Mouse (Mus musculus) CH12.LX (cell line): Measurements from ENCODE around the gene Sik3. TPM values are rescaled to one million over a fixed set of nuclear protein-coding genes. Genes with fewer than 3 reads are reported as not detected.

Experiments used
- DNase-seq: peaks from one replicate; pipeline ENCODE4 v3.0.0-alpha.2; 2013; ENCODE audit errors: extremely low read depth
- H3K27ac ChIP-seq: 2 replicates; pipeline ENCODE4 v1.5.1; 2012; ENCODE audit warnings: low read depth, mild to moderate bottlenecking, control low read depth, moderate library complexity; ENCODE audit not compliant: insufficient read depth
- H3K27me3 ChIP-seq: replicated peaks from 2 replicates; pipeline ENCODE3; 2012; ENCODE audit warnings: inconsistent platforms
- H3K36me3 ChIP-seq, 2 experiments: replicated peaks in 1 of 2; 2 replicates each; pipeline versions ENCODE3 to v1.6.1; 2012; ENCODE audit warnings: inconsistent platforms in 1 of 2, low read length in 1 of 2, mild to moderate bottlenecking in 1 of 2, mixed read lengths in 1 of 2, moderate library complexity in 1 of 2; ENCODE audit not compliant: control insufficient read depth in 1 of 2, insufficient read depth in 1 of 2
- H3K4me1 ChIP-seq, 2 experiments: 2 replicates each; pipeline ENCODE4 v1.6.1; 2012; ENCODE audit warnings: inconsistent platforms in 1 of 2, moderate library complexity in 1 of 2; ENCODE audit not compliant: insufficient read depth in 2 of 2, control insufficient read depth in 1 of 2
- H3K4me2 ChIP-seq: 2 replicates; pipeline ENCODE4 v1.6.1; 2012; ENCODE audit warnings: low read depth, mild to moderate bottlenecking, control low read depth; ENCODE audit not compliant: poor library complexity, insufficient read depth, severe bottlenecking
- H3K4me3 ChIP-seq, 3 experiments: fragments of 150-350 bp in 1 of 3; sonication (generic) in 1 of 3; replicated peaks in 1 of 3; 2 replicates each; pipeline versions ENCODE3 to v1.5.1; 2011 to 2012; ENCODE audit warnings: low read depth in 2 of 3, low read length in 2 of 3, mild to moderate bottlenecking in 2 of 3, moderate library complexity in 2 of 3, control low read depth in 1 of 3, improper control_type of control experiment in 1 of 3, inconsistent platforms in 1 of 3, mixed read lengths in 1 of 3; ENCODE audit not compliant: poor library complexity in 1 of 3
- H3K79me2 ChIP-seq: replicated peaks from 2 replicates; pipeline ENCODE4 v1.6.1; 2012; ENCODE audit warnings: mild to moderate bottlenecking, moderate library complexity; ENCODE audit not compliant: control insufficient read depth, poor library complexity, insufficient read depth, severe bottlenecking; ENCODE audit errors: extremely low read depth
- H3K9ac ChIP-seq: 2 replicates; pipeline ENCODE4 v1.6.1; 2012; ENCODE audit warnings: low read depth, mild to moderate bottlenecking, control low read depth, moderate library complexity; ENCODE audit not compliant: insufficient read depth
- H3K9me3 ChIP-seq: replicated peaks from 2 replicates; pipeline ENCODE3; 2012; ENCODE audit warnings: low read length, inconsistent platforms, mixed read lengths
- CHD1 ChIP-seq: IDR thresholded peaks from 2 replicates; pipeline ENCODE4 v1.6.1; 2012; ENCODE audit warnings: low read depth, low read length, improper control_type of control experiment, inconsistent platforms
- CHD2 ChIP-seq: IDR thresholded peaks from 2 replicates; pipeline ENCODE4 v1.6.1; 2011; ENCODE audit warnings: low read length, improper control_type of control experiment
- E2F4 ChIP-seq: IDR thresholded peaks from 2 replicates; pipeline ENCODE4 v1.6.1; 2011; ENCODE audit warnings: low read depth, low read length, improper control_type of control experiment; ENCODE audit not compliant: insufficient replicate concordance
- ELF1 ChIP-seq: IDR thresholded peaks from 2 replicates; pipeline ENCODE4 v1.6.1; 2014; ENCODE audit warnings: low read depth, mild to moderate bottlenecking, inconsistent platforms, low read length, improper control_type of control experiment
- ETS1 ChIP-seq: conservative IDR thresholded peaks from 2 replicates; pipeline ENCODE4 v1.6.1; 2012; ENCODE audit warnings: low read depth, mild to moderate bottlenecking, inconsistent platforms, low read length, improper control_type of control experiment, moderate library complexity
- GABPA ChIP-seq: IDR thresholded peaks from 2 replicates; pipeline ENCODE4 v1.6.1; 2012; ENCODE audit warnings: low read depth, low read length, improper control_type of control experiment, inconsistent platforms; ENCODE audit not compliant: insufficient replicate concordance
- HCFC1 ChIP-seq: IDR thresholded peaks from 2 replicates; pipeline ENCODE4 v1.6.1; 2012; ENCODE audit warnings: low read depth, mild to moderate bottlenecking, inconsistent platforms, low read length, improper control_type of control experiment
- JUN ChIP-seq: IDR thresholded peaks from 2 replicates; pipeline ENCODE4 v1.6.1; 2011; ENCODE audit warnings: low read depth, mild to moderate bottlenecking, low read length, improper control_type of control experiment, moderate library complexity; ENCODE audit not compliant: insufficient read depth
- JUND ChIP-seq: conservative IDR thresholded peaks from 2 replicates; pipeline ENCODE4 v1.6.1; 2011; ENCODE audit warnings: low read depth, low read length, improper control_type of control experiment
- KAT2A ChIP-seq: IDR thresholded peaks from 2 replicates; pipeline ENCODE4 v1.6.1; 2012; ENCODE audit warnings: low read length, improper control_type of control experiment, inconsistent platforms; ENCODE audit not compliant: insufficient replicate concordance
- MXI1 ChIP-seq: IDR thresholded peaks from 2 replicates; pipeline ENCODE4 v1.6.1; 2011; ENCODE audit warnings: mild to moderate bottlenecking, low read depth, low read length, improper control_type of control experiment
- MYC ChIP-seq: IDR thresholded peaks from 2 replicates; pipeline ENCODE4 v1.6.1; 2011; ENCODE audit warnings: low read depth, mild to moderate bottlenecking, improper control_type of control experiment, low read length
- NRF1 ChIP-seq: IDR thresholded peaks from 2 replicates; pipeline ENCODE4 v1.6.1; 2014; ENCODE audit warnings: low read depth, mild to moderate bottlenecking, inconsistent platforms, low read length, improper control_type of control experiment, moderate library complexity
- PAX5 ChIP-seq: IDR thresholded peaks from 2 replicates; pipeline ENCODE4 v1.6.1; 2012; ENCODE audit warnings: low read length, inconsistent platforms, mixed read lengths
- RCOR1 ChIP-seq: conservative IDR thresholded peaks from 2 replicates; pipeline ENCODE4 v1.6.1; 2012; ENCODE audit warnings: low read depth, mild to moderate bottlenecking, inconsistent platforms, low read length, improper control_type of control experiment
- SMC3 ChIP-seq: IDR thresholded peaks from 2 replicates; pipeline ENCODE4 v1.6.1; 2011; ENCODE audit warnings: low read depth, low read length, improper control_type of control experiment
- TBP ChIP-seq: conservative IDR thresholded peaks from 2 replicates; pipeline ENCODE4 v1.6.1; 2011; ENCODE audit warnings: low read depth, low read length, improper control_type of control experiment
- UBTF ChIP-seq: IDR thresholded peaks from 2 replicates; pipeline ENCODE4 v1.6.1; 2012; ENCODE audit warnings: low read depth, mild to moderate bottlenecking, inconsistent platforms, low read length, improper control_type of control experiment, moderate library complexity
- USF2 ChIP-seq: conservative IDR thresholded peaks from 2 replicates; pipeline ENCODE4 v1.6.1; 2011; ENCODE audit warnings: low read depth, low read length, improper control_type of control experiment
- ZKSCAN1 ChIP-seq: IDR thresholded peaks from 2 replicates; pipeline ENCODE4 v1.6.1; 2012; ENCODE audit warnings: low read depth, inconsistent platforms, low read length, improper control_type of control experiment, borderline replicate concordance
- ZMIZ1 ChIP-seq: IDR thresholded peaks from 2 replicates; pipeline ENCODE4 v1.6.1; 2012; ENCODE audit warnings: low read depth, mild to moderate bottlenecking, inconsistent platforms, low read length, improper control_type of control experiment
- ZNF384 ChIP-seq: IDR thresholded peaks from 2 replicates; pipeline ENCODE4 v1.6.1; 2012; ENCODE audit warnings: low read depth, low read length, improper control_type of control experiment, inconsistent platforms
- dilution Hi-C: fragments of 300-500 bp; cut with MboI; formaldehyde crosslinking; loops from 2 replicates; pipeline ENCODE4 v1.14.3; 2020; ENCODE audit warnings: low sequenced_read_pairs; ENCODE audit not compliant: extremely low pct_unique_long_range_greater_than_20kb, extremely low pct_ligation_motif_present
- in situ Hi-C: fragments of 300-500 bp; cut with MboI; formaldehyde crosslinking; loops from 3 replicates; pipeline ENCODE4 v1.14.3; 2019; ENCODE audit warnings: low sequenced_read_pairs, low pct_ligation_motif_present, low pct_unique_long_range_greater_than_20kb, mixed read lengths
- polyA plus RNA-seq: library from polyadenylated mRNA; unstranded; fragments of >175 nt; gene quantifications from 2 replicates; pipeline ENCODE4 v1.2.1, GENCODE M21; 2012; ENCODE audit warnings: low read depth; ENCODE audit not compliant: insufficient read length
- total RNA-seq, 2 experiments: library from RNA; depleted of rRNA; stranded (reverse); fragments of 300-350 nt in 1 of 2; fragments of >200 nt in 1 of 2; gene quantifications; 2 replicates each; pipeline ENCODE4 v1.2.3; 2012 to 2014

The Sik3 gene
- total and polyA plus RNA-seq, 3 experiments: 14.9 to 29.8 (median 21.4) TPM

DNA sequence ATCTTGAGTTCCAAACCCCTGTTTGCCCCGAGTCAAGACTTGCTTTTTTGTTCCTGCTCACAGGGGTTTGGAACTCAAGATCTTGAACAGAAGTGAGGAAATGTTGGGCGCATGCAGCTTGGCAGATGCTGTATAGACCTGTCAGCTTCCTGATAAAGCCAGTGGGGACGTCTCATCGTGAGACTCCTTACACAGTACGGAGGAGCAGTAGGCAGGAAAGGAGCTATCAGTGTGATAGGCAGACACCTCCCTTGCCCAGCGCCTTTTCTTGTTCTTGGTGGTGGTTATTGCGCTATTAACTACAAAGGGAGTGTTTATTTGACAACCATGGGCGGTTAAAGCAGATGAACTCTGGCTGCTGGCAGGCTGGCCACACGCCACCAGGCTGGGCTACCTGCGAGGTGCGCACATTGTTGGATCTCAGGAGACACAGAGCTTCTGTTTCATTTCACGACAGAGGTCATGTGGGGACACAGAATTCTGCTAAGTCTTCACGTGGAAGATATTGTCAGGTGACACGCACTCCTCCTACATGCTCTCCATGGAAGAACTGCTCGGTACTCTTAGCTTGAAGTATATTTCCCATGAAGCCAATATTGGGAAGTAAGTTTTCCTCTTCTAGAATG lies 85.9 kb downstream of the Sik3 start:
- no peak overlapping the region for H3K4me2 ChIP-seq
- H3K4me3 ChIP-seq: no peak overlapping the region
- peaks cover 11% of the 10 kb centered on the region for H3K79me2 ChIP-seq
- H3K9me3 ChIP-seq: no peaks in the 10 kb centered on the region
- H3K27me3 ChIP-seq: no peaks in the 10 kb centered on the region
- H3K36me3 ChIP-seq: peaks cover 3 to 30% of the 10 kb centered on the region in 2 experiments
- no peak overlapping the region for H3K9ac ChIP-seq
- TF ChIP-seq USF2: no peak
- no peak for TF ChIP-seq UBTF
- TF ChIP-seq PAX5: no peak
- TF ChIP-seq GABPA: no peak
- no peak for TF ChIP-seq RCOR1
- no peak for TF ChIP-seq TBP
- no peak for TF ChIP-seq MXI1
- TF ChIP-seq JUN: no peak
- in situ Hi-C loops (no loop called here), dilution Hi-C loops (no loop called here)
- H3K4me1 ChIP-seq: peaks cover 4 to 17% of the 10 kb centered on the region in 2 experiments; a peak in 3 of 4 replicates
- H3K27ac ChIP-seq: no peak overlapping the region
- DNase-seq: no peak

DNA sequence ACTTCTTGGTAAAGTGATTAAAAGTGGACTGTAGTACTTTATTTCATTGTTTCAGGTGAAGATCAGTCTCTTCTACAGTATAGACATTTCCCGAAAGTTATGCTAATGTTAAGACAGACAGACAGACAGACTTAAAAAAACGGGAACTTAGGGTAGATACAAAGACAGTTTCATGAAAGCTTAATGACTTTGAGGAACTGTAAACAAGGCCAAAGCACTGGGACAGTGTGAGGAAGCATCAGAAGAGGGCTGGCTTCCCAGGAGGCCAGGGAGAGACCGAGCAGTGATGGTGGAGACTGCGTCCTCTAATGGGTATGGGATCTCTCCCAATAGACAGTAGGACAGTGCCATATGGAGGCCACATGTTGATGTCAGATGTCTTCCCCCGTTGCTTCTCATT lies 86.5 kb downstream of the Sik3 start:
- Histone ChIP-seq H3K9me3 (no peaks in the 10 kb centered on the region), H3K4me3 (no peak overlapping the region), H3K79me2 (peaks cover 11% of the 10 kb centered on the region), H3K9ac (no peak overlapping the region), H3K4me2 (no peak overlapping the region), H3K27me3 (no peaks in the 10 kb centered on the region), H3K27ac (no peak overlapping the region), H3K36me3 (peaks cover 3 to 31% of the 10 kb centered on the region in 2 experiments), H3K4me1 (peaks cover 4 to 17% of the 10 kb centered on the region in 2 experiments; a peak in 3 of 4 replicates)
- TF ChIP-seq JUND (no peak), E2F4 (no peak), JUN (no peak), MYC (no peak), USF2 (no peak), CHD1 (no peak)
- no peak for DNase-seq
- in situ Hi-C loops: no loop called here
- dilution Hi-C loops: no loop called here

DNA sequence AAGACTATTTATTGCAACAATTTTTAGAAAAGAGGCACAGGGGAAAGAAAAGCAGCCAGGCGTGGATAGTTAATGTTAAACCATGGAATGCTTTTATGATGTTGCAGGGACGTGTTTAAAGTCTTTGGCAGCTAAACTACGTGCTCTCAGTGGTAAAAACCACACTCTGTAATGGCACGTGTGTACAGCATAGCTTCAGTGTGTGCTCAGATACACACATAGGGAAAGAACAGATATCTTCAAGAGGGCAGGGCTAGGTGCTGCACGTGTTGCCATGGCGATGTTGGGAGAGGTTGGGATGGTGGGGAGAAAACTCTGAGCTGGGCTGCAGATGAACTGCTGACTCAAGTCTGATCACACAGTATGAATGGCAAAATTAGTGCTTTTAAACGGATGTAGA lies 90.5 kb downstream of the Sik3 start:
- Histone ChIP-seq H3K9ac (no peak overlapping the region), H3K4me3 (no peak overlapping the region), H3K9me3 (no peaks in the 10 kb centered on the region), H3K4me1 (peaks cover 5 to 23% of the 10 kb centered on the region in 2 experiments; a peak in 3 of 4 replicates), H3K79me2 (peaks cover 15% of the 10 kb centered on the region), H3K4me2 (no peak overlapping the region), H3K36me3 (peaks cover 6 to 34% of the 10 kb centered on the region in 2 experiments), H3K27me3 (no peaks in the 10 kb centered on the region), H3K27ac (no peak overlapping the region)
- in situ Hi-C loops (no loop called here), dilution Hi-C loops (no loop called here)
- TF ChIP-seq HCFC1 (no peak), ZKSCAN1 (no peak), ETS1 (no peak), KAT2A (no peak), CHD2 (no peak), E2F4 (no peak), ZNF384 (no peak), PAX5 (no peak), ELF1 (no peak), ZMIZ1 (no peak), NRF1 (no peak), RCOR1 (no peak), SMC3 (no peak), GABPA (no peak)
- DNase-seq: no peak
